Mouse (Mus musculus): Measurements from ENCODE around the gene Fbxo47.
"Not testable (repeated sequence)": the region's sequence is repeated elsewhere in the genome, so short reads cannot be mapped to it uniquely, and the experiment has no call there.

Gene Fbxo47

GRCm38 (mm10) chr11:97839441-97840134 is 44.4 kb downstream of the Fbxo47 start:
- in situ Hi-C loops (cut with MboI; ENCODE audit: low pct_unique_long_range_greater_than_20kb in 1 of 2, low sequenced_read_pairs in 2 of 2, unreplicated experiment in 1 of 2) = no loop called here

DNA sequence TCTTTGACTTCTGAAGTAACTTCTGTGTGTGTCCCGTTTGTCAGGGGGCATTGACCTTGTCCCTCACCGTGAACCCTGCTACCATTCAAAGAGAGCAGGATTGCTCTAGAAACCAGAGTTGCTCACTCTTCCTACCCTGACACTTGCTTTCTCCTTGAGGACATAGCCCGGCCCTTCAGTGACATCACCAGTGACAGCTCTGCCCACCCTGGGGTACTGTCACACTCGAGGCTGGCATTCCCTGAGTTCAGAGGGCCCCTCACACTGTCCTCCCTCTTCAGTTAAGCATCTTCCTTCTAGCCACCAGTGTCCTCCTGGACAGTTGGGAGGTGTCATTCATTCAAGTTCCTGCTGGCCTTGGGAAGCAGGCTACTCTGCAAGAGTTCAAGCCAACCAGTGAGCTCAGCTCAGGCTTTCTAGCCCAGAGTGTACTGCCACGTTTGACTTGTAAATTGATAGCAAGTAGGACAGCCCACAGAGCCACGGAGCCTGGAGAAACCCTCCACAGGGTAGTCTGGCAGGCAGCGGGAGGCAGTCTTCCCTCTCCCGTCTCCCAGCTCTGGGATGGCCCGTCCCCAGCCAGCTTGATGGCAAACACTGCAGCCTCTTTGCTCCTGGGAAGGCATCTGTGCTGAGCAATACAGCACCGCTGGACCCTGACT is 45.0 kb downstream of the Fbxo47 start:
- in situ Hi-C loops (cut with MboI; ENCODE audit: low pct_unique_long_range_greater_than_20kb in 1 of 2, low sequenced_read_pairs in 2 of 2, unreplicated experiment in 1 of 2) = no loop called here

DNA sequence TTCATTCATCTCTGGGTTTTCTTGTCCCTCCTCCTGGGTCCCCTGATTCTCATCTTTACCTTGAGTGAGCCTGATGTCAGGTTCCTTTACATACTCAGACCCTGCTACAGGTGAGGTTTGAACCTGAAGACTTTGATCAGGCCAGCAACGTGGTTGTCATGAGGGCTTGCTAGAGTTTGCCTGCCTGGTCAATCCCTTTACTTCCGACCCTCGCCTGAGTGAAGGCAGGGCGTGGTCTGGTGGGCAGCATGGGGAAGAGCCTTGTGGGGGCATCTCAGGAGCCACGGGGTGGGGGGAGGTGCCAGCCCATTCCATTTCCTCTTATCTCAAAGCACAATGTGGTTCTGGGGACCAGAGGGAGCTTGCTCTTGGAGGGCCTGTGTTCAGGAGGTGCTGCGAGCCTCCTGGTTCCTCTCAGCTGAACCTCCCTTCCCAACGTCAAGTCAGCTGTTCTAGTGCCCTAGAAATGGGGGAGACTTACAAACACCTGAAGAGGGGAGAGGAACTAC is 46.3 kb downstream of the Fbxo47 start:
- in situ Hi-C loops (cut with MboI; ENCODE audit: low pct_unique_long_range_greater_than_20kb in 1 of 2, low sequenced_read_pairs in 2 of 2, unreplicated experiment in 1 of 2) = no loop called here

DNA sequence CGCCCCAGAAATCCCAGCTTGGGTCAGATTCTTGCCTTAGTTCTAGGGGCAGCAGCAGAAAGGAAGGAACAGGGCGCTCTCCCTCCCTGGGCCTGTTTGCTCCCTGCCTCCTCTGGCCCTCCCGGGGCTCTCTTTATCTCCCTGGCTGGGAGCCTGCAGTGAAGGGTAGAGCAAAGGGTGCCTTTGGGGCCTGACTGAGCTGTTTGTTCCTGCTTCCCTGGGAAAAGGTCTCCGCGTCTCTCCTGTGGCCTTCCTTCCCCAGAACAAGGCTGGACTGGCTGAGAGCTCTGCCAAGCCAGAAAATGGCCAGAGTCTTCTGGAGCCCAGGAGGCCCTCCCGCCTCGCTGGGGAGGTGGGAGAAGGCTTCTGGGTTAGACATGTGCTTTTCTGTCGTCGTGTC is 46.9 kb downstream of the Fbxo47 start:
- in situ Hi-C loops (cut with MboI; ENCODE audit: low pct_unique_long_range_greater_than_20kb in 1 of 2, low sequenced_read_pairs in 2 of 2, unreplicated experiment in 1 of 2) = not testable (repeated sequence)

- in situ Hi-C loops (cut with MboI; ENCODE audit: low pct_unique_long_range_greater_than_20kb in 1 of 2, low sequenced_read_pairs in 2 of 2, unreplicated experiment in 1 of 2) = no loop called here
These were observed 47.4 kb downstream of the Fbxo47 start for GRCm38 (mm10) chr11:97836541-97836940.

DNA sequence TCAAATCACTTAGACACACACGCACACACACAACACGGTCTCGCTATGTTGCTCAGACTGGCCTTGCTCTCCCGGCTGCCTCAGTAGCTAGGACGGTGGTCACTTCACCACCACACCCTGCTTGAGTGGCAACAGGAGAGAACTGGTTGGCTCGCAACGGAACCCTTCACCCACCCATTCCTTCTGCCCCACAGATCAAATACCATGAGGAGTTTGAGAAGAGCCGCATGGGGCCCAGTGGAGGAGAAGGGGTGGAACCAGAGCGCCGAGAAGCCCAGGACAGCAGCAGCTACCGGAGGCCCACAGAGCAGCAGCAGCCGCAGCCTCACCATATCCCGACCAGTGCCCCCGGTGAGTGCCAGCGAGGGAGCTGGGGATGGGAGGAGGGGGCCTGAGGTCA is 50.6 kb downstream of the Fbxo47 start:
- in situ Hi-C loops (cut with MboI; ENCODE audit: low pct_unique_long_range_greater_than_20kb in 1 of 2, low sequenced_read_pairs in 2 of 2, unreplicated experiment in 1 of 2) = no loop called here

DNA sequence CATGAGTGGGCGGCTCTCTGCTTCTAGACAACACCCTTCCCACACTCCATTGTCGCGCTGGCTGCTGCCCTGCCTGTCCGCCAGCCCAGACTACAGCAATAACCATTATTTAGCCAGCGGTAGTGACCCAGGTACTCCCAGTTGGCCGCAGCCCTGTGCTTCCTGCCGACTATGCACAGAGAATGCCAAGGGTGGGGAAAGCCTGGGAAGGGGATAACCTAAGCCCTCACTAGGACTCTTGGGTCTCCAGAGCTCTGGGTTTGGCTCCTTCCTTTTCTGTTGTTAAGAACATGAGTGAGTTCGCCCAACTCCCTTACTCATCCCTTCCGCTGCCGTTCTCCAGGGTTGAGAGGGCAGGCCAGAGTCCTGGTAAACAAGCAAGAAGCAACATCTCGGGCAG is 52.0 kb downstream of the Fbxo47 start:
- in situ Hi-C loops (cut with MboI; ENCODE audit: low pct_unique_long_range_greater_than_20kb in 1 of 2, low sequenced_read_pairs in 2 of 2, unreplicated experiment in 1 of 2) = no loop called here

- in situ Hi-C loops (cut with MboI; ENCODE audit: low pct_unique_long_range_greater_than_20kb in 1 of 2, low sequenced_read_pairs in 2 of 2, unreplicated experiment in 1 of 2) = no loop called here
These were observed 53.5 kb downstream of the Fbxo47 start for GRCm38 (mm10) chr11:97830501-97830900.

DNA sequence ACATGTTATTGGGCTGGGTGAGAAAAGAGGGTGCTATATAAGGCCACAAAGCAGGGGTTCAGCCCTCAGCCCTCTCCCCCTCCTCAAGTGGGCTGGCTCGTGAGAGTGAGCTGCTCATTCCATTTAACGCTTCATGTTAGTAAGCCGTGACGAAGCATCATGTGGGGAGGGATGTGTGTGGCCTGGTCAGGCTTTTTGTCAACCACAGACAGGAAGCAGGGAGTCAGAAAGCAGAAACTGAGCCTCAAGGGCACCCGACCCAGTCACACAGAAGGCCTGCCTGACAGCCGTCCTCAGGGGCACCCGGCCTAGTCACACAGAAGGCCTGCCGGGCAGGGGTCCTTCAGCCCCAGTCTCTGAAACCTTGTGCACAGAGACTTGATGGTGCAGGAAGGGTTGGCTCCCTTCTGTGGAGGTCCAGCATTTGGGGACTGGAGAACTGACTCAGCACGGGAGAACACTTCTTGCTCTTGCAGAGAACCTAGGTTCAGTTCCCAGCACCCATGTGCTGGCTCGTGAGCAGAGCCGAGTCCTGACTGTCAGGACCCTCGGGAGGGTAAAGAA is 54.0 kb downstream of the Fbxo47 start:
- in situ Hi-C loops (cut with MboI; ENCODE audit: low pct_unique_long_range_greater_than_20kb in 1 of 2, low sequenced_read_pairs in 2 of 2, unreplicated experiment in 1 of 2) = no loop called here

DNA sequence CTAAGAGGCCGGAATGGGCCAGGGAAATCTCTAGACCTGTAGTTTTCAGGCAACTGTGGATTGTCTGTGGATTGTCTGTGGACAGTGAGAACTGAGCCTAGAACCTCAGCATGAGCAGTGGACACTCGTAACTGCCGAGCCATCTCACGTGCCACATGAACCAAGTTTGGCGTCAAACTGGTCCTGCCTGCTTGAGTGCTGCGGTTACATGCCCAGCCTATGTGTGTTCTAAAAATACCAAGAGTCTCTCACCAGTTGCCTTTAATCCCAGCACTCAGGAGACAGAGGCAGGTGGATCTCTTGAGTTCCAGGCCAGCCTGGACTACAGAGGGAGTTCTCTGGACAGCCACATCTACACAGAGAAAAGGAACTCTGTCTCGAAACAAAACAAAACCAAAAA is 54.6 kb downstream of the Fbxo47 start:
- in situ Hi-C loops (cut with MboI; ENCODE audit: low pct_unique_long_range_greater_than_20kb in 1 of 2, low sequenced_read_pairs in 2 of 2, unreplicated experiment in 1 of 2) = no loop called here

GRCm38 (mm10) chr11:97827654-97828053 is 56.3 kb downstream of the Fbxo47 start:
- in situ Hi-C loops (cut with MboI; ENCODE audit: low pct_unique_long_range_greater_than_20kb in 1 of 2, low sequenced_read_pairs in 2 of 2, unreplicated experiment in 1 of 2) = no loop called here

- in situ Hi-C loops (cut with MboI; ENCODE audit: low pct_unique_long_range_greater_than_20kb in 1 of 2, low sequenced_read_pairs in 2 of 2, unreplicated experiment in 1 of 2) = no loop called here
These were observed 57.5 kb downstream of the Fbxo47 start for GRCm38 (mm10) chr11:97826414-97826813.

GRCm38 (mm10) chr11:97825971-97826370 is 58.0 kb downstream of the Fbxo47 start:
- in situ Hi-C loops (cut with MboI; ENCODE audit: low pct_unique_long_range_greater_than_20kb in 1 of 2, low sequenced_read_pairs in 2 of 2, unreplicated experiment in 1 of 2) = no loop called here

GRCm38 (mm10) chr11:97825295-97825694 is 58.7 kb downstream of the Fbxo47 start:
- in situ Hi-C loops (cut with MboI; ENCODE audit: low pct_unique_long_range_greater_than_20kb in 1 of 2, low sequenced_read_pairs in 2 of 2, unreplicated experiment in 1 of 2) = no loop called here

DNA sequence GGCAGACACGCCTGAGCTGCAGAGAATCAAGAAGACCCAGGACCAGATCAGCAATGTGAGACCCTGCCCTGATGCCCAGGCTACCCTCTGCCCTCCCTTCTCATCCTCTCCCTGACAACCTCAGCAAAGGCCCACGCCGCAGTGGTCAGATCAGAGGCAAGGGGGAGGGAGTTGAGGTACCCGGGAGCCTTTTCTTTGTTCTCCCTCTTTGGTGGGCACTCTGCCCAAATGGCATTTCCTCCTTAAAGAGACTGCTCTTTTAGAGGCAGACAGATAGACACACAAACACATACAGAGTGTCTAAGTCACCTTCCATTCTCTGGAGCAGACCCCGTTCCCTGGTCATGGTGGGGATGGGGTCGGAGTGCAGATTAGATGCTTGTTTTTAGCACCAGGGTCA is 59.1 kb downstream of the Fbxo47 start:
- in situ Hi-C loops (cut with MboI; ENCODE audit: low pct_unique_long_range_greater_than_20kb in 1 of 2, low sequenced_read_pairs in 2 of 2, unreplicated experiment in 1 of 2) = no loop called here

DNA sequence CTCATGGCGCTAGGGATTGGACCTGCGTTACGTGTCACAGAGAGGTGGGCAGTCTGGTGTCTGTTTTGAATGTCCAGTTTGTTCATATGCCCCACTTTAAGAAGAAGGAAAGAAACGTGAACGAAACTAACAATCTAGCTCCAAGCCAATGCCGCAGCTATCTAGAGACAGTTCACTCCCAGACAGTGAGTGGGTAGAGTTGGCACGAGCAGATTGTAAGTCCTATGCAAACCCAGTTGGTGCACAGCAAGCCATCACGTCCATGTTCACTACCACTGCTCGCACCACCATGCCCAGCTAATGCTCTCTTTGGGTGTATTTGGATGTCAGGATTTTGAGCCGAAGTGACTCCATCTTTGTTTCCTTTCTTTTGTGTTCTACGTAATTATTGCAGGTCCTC is 59.8 kb downstream of the Fbxo47 start:
- in situ Hi-C loops (cut with MboI; ENCODE audit: low pct_unique_long_range_greater_than_20kb in 1 of 2, low sequenced_read_pairs in 2 of 2, unreplicated experiment in 1 of 2) = no loop called here

GRCm38 (mm10) chr11:97822840-97823603 is 60.9 kb downstream of the Fbxo47 start:
- in situ Hi-C loops (cut with MboI; ENCODE audit: low pct_unique_long_range_greater_than_20kb in 1 of 2, low sequenced_read_pairs in 2 of 2, unreplicated experiment in 1 of 2) = no loop called here

GRCm38 (mm10) chr11:97821401-97822064 is 62.4 kb downstream of the Fbxo47 start:
- in situ Hi-C loops (cut with MboI; ENCODE audit: low pct_unique_long_range_greater_than_20kb in 1 of 2, low sequenced_read_pairs in 2 of 2, unreplicated experiment in 1 of 2) = no loop called here

DNA sequence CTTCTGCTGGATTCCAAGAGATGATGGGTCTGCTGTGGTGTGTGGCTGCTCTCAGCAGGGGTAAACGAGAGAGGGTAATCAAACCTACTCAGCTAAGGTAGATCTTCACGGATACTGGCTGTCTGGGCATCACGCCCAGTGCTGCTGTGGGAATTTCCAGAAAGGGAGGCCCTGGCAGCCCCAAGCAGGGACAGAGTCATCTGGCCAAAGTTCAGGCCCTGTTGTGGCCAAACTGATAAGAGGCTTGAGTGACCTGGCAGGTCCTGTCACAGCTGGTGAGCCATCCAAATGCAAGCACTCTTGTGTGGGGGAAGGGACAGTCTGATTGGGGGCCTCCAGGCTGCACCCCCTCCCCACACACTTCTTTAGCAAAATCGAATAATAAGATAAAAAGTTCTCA is 63.1 kb downstream of the Fbxo47 start:
- in situ Hi-C loops (cut with MboI; ENCODE audit: low pct_unique_long_range_greater_than_20kb in 1 of 2, low sequenced_read_pairs in 2 of 2, unreplicated experiment in 1 of 2) = no loop called here

Measured in mouse embryonic stem cell (cell line).